Mouse (Mus musculus): ENCODE results near the gene Nav2. TPM values are rescaled to one million over a fixed set of nuclear protein-coding genes. Genes with fewer than 3 reads are reported as not detected.

Nav2 gene
- total RNA-seq, 2 experiments from 2014 or later = 60.0 to 64.1 TPM

DNA sequence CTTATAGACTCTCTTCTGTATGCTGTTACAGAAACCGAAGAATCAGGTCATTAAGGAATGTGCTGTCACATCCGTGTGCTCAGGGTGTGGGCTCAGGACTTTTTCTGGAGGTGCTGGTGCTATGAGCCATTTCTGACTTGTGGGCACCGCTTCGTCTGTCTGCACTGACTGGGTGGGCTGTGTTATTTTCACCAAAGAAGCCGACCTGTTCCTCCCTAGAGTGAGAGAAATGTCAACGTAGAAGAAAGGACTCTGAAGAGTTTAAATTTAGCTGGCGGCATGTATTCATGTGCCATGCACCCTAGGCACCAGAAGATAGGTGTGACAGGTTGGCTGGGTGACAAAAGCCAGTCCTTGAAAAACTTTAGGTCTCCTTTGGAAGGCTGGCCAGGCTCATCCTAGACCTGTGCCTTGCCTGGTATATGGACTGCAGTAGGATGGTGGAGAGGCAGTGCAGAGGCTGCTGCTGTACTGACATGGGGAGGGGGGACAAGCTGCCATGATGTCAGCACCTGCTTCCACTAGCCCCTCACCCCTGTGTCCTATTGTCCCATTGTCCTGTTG lies 599.5 kb downstream of the Nav2 start:
- intact Hi-C loops (cut with DNase I) = no loop called here
- peak; percentile 37 to 51 for DNase-seq

DNA sequence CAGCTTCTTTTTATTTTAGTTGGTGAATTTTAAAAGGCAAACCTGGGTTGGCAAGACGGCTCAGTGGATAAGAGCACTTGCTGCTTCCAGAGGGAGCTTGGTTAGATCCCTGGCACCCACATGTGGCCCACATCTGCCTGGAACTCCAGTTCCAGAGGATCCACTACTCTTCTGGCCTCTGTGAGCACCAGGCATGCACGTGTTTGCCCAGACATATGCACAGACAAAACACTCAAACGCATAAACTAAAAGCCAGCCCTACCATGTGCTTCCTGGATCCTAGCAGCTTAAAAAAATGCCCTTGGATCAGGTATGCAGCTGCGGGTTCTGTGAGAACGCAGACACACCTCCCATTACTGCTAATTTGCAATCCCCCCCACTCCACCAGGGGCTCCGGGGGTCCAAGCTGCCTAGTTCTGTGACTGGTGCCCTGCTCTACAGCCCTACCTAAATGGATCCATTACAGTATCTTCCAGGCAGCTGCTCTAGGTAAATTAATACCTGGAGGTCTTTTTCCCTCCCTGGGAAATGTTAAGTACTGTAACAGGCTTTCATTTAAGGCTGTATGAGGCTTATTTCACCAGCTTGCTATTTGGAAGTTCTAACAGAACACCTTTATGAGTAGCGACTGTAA lies 603.4 kb downstream of the Nav2 start:
- intact Hi-C loops (cut with DNase I) = no loop called here
- no peak for DNase-seq

DNA sequence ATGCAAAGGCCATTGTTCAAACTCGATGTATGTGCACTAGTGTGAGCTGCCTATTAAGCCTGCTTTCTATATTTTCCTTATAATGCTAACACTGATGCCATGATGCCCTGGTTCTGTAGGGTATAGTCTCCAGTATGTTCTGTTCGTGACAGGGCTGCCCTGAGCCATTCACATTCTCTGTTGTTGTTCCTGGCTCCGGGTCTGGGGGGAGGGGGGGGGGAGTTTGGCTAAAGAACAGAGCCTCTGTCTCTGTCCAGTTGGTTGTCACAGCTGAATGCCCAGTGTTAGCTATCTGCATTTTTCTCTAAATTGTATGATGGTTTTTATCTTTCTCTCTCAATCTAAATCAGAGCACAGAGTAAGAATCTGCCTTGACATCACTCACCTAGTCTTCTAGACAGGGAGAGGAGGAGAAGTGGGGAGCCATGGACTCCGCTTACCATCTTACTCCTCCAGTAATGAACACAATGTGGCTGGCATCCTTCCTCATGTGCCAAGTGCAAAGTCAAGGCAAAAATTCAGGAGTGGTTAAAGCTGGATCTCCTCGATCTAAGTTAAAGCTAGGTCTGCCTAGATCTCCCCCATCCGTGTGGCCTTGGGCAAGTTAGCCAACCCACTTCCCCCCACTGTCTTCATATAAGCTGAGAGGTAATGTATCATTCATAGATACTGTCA lies 605.4 kb downstream of the Nav2 start:
- no peak for DNase-seq
- intact Hi-C loops (cut with DNase I) = no loop called here

DNA sequence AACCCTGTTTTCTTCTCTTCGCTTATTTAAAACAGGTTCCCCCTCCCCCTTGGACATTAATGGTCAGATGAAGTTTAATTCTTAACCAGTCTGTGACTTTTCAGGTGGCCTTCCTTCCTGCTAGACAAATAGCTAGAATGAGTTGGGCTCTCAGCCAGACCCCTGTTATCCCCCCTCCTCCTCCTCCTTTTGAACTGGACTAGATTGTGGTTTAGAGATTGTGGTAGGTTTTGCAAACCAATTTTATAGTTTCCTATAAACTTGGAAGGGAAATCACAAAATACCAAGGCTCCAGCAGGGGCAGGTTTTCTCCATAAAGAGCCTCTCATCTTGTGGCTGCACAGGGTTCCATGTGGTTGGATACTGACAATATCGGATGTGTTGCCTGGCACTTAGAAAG lies 606.5 kb downstream of the Nav2 start:
- intact Hi-C loops (cut with DNase I) = no loop called here

DNA sequence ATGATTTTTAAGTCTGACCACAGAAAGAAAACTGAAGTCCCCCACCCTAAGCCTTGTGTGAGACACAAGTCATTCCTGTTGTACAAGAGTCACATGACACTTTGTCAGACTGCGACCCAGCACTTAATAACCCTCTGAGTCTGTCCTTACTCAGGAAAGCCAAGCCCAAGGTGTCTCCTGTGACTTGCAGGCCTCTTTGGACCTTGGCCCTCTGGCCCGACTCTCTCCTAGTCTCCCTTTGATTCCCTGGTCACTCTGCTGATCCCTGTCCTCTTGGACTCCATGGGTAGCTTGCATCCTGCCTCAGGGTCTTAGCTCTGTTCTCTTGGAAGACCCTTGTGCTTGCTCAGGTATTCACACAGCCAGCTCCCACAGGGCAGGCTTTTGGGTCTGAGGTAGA lies 612.0 kb downstream of the Nav2 start:
- no peak for DNase-seq
- intact Hi-C loops (cut with DNase I) = no loop called here

More for the DNA sequence above, 606.5 kb downstream of the Nav2 start:
- DNase-seq = no peak

DNA sequence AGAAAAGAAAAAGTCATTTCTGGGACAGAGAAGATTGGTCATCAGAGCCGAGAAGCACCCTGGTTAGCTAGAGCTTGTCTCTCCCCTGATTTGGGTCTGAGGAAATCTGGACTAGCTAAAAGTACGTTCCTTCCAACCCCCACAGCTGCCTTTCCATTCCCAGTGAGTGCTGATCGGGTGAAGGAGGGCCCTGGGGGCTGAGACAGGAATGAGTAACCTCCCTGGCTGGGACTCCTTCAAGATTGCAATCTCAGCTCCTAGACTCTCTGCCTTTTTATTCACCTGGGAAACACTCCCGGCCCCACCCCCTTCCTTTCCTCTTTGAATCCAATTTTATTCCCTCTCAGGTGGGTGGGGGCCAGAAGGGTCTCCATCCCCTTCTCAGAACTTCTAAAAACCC lies 612.8 kb downstream of the Nav2 start:
- intact Hi-C loops (cut with DNase I) = no loop called here

DNA sequence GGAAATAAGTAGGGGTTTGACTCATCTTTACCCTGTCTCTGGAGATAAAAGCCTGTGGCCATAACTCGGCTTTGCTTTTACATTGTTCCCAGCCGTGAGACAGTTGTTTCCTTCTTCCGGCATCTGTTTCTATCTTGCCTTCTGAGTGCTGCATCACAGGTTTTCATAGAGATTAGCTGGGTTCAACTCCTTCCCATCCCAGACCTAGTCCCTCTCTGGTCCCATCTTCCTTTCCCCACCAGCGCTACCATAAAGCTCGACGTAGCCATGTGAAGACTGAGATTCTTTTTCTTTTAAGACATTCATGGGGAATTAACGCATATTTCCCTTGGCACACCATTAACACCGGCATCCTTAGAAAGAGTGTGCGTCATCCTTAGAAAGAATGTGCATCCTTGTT lies 613.5 kb downstream of the Nav2 start:
- DNase-seq = no peak
- intact Hi-C loops (cut with DNase I) = no loop called here

More for the DNA sequence above, 612.8 kb downstream of the Nav2 start:
- DNase-seq = no peak

DNA sequence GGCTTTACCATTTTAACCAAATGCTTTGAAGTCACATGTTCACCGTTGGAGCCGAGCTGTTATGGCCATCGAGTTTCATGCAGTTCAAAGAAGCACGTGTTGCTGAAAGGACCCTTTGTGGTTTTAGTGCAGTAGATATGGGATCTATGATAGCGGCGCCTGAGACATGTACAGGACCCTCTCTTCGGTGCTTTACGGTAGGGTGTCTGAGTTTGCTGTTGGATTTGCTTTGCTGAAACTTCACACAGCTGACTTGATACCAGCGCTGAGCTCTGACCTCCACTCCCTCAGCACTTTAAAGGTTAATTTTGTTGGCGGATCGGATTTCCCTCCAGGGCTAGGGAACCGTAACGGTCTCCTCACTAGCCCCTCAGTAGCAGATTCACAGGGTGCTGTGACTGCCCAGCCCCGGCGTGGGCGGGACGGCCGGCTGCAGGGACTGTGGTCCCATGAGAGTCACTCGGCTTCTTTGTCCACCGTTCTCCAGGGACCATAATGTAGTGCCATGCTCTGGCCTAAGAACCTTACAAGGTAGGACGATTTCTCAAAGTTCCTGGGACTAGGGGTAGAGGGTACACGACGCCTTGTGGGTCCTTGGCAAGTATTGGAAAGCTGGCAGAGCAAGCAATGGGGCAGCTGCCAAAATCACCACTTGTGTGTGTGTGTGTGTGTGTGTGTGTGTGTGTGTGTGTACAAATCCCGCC lies 614.0 kb downstream of the Nav2 start:
- intact Hi-C loops (cut with DNase I) = no loop called here
- DNase-seq = peak; percentile 42 to 60

DNA sequence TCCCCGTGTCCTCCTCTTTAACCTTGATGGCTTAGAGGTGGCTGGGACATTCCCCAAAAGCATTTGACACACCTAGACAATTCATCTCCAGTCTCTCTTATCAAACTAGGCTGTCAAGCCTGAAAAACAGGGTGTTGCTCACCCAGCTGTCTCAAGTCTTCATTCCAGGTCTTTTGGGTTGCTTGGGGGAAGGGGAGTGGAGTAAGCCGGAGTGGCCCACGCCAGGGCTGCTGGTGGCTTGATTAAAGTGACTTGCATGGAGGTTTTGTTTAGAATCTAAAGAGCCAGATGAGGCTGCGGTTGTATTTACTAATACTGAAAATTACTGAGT lies 614.6 kb downstream of the Nav2 start:
- intact Hi-C loops (cut with DNase I) = no loop called here
- DNase-seq = no peak

DNA sequence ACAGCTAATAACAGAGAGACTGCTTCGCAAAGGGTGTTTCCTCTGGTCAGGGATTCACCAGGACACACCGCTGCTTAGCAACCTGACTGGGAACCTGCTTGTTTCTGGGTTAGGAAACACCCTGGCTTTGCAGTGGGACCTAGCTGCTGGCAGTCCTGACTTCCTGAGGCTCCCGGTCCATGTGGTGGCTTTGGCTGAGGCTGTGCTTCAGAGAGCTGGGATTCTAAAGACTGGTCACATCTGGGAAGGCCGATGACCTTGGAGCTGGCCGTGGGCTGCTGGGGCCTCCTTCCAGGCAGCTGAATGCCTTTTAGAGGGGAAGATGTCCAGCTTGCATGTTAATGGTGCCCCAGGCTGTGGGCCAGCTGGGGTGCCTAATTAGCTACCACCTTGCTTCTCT lies 615.2 kb downstream of the Nav2 start:
- DNase-seq = peak; percentile 24 to 39
- intact Hi-C loops (cut with DNase I) = no loop called here

DNA sequence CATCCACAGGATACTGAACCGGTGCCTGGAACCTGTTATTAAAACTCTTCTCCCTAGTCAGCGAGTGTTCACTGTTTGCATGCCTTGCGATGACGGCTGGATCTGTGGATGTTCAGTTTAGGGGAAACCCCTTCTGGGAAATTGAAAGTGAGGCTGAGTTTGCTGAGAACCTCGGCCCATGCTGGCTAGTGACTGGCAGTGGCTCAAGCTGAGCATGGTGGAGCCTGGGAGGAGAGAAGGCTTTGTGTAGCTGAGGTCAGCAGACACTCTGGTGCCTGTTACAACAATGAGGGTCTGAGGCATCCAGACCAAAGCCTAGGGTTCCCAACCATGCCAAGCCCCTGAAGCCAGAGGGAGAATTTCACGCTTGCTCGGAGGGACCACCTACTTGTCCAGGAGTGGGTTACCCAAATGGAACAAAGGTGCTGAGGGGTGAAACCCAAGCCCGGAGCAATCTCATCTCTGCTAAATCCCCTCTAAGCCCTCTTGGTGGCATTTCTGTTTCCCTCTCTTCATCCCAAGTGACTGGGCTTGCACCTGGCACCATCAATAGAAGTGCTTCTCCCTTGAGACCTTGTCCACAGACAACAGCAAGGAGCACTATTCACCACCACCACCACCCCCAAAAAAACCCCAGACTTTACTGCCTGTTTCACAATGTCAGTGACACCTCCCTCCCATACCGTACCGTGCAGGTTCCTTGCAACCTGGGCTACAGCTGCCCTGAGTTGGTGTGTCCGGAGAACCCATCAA lies 617.0 kb downstream of the Nav2 start:
- DNase-seq = no peak
- intact Hi-C loops (cut with DNase I) = no loop called here

DNA sequence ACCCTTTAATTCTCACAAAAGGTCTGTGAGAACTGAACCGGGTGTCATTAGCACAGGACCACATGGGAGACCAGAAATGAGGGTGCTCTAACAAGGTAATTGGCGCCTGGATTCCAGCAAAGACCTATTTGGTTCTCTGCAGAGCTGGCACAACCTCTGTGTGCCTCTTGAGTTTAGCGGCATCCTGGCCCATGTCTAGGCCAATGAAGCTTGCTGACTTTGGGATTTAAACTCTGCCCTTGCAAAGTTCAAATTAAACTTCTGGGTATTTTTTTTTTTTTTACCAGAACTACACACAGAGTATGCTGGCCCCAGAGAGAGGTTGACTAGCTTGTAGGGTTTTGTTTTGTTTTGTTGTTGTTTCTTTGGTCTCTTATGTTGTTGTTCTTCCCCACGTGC lies 617.6 kb downstream of the Nav2 start:
- no peak for DNase-seq
- intact Hi-C loops (cut with DNase I) = no loop called here

DNA sequence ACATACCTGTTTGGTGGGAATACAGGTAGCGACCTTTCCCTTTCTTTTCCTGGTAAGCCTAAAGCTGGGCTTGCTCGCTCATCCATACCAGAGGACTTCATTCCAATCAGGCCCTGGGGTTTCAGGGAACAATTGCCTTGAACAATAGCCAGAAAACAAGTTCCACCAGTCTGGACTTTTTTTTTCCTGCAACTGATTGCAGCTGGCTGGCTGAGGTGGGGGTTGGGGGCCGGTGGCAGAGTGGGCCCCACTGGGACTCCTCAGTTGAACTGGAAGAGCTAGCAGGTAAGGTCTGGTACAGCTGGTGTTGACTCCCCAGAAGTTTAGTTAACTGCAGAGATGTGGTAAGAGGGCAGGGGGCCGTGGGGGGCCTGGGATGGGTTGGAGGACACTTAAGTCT lies 619.0 kb downstream of the Nav2 start:
- no peak for DNase-seq
- intact Hi-C loops (cut with DNase I) = no loop called here

DNA sequence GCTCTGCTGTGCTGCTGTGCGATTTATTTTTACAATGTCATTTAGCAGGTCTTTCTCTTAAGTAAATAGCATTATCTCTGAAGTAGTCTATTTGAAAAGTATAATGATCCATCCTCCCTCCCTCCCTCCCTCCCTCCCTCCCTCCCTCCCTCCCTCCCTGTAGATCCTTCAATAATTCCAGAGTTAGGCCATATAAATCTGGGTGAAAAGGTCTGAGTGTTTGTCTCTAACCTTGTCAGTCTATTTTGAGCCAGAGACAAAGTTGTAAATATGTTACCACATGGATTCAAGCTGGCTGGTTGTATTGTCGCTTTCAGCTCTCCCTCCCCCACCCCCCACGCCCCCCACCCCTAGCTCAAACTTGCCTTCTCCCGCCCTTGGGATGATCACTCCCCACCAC lies 619.4 kb downstream of the Nav2 start:
- intact Hi-C loops (cut with DNase I) = no loop called here

DNA sequence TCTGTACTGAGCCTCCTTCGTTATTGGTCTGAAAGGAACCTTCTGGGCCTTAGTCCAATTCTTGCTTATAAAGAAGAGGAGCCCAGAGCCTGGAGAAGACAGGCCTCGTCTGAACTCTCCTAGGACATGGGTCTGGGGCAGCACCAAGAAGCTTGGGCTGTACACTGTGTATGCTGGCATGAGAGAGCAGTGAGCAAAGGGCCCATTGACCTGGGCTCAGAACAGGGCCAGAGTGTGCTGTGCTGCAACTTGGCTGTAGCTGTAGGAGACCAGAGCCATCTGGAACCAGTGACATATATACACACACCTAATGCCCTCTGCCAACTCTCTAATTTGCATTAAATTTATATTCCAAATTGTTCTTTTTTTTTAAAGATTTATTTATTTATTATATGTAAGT lies 621.0 kb downstream of the Nav2 start:
- intact Hi-C loops (cut with DNase I) = no loop called here
- DNase-seq = no peak

More for the DNA sequence above, 619.4 kb downstream of the Nav2 start:
- no peak for DNase-seq

DNA sequence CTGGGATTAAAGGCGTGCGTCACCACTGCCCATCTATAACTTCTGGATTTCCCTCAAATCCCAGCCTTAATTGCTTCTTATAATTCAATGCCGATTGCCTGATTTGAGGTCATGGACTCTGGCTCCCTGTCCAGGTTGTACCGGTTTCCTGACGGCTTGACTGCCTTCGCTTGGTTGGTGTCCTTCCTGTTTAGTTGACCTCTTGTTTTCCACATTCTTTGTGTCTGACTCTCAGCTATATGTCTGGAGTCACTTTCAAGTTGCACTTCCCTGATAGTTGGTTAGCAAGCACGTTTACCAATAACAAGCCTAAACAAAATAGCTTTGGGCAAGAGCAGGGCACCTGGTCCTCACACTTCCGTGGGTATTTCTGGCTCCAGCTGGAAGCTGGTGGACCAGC lies 625.1 kb downstream of the Nav2 start:
- intact Hi-C loops (cut with DNase I) = no loop called here
- DNase-seq = no peak

DNA sequence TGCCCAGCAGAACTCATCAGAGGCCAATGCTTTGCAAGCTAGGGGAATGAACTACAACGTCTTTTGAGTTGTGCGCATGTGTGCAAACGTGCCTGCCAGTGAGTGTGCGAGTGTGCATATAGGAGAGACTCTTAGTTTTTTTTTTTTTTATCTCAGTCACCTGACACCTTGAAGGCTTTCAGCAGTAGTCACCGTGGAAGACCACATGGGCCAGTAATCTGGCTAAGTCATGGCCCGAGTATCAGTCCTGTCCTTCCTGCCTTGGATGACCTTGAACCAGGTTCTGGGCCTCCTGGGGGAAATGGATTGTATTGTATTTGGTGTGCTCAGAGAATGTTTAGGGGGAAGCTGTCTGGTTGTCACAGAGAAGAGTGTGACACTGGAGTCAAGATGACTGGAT lies 625.7 kb downstream of the Nav2 start:
- intact Hi-C loops (cut with DNase I) = no loop called here
- DNase-seq = no peak

DNA sequence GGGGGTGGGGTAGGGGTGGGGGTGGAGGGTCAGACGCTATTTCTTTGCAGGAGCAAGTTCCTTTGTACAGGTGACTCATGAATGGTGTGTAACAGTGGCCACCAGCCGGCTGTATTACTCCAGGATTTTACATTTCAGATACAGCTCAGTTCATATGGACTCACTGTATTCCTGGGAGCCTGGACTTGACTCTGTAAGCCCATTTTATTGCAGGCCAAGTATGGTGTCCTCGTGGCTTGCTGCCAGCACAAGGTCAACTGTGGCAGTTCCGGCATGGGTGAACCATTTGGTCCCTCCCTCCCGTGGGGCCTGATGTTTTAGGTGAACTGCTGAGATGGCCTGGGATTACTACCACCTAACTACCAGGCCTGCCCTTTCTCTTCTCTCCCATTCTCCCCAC lies 629.8 kb downstream of the Nav2 start:
- no peak for DNase-seq
- intact Hi-C loops (cut with DNase I) = no loop called here

DNA sequence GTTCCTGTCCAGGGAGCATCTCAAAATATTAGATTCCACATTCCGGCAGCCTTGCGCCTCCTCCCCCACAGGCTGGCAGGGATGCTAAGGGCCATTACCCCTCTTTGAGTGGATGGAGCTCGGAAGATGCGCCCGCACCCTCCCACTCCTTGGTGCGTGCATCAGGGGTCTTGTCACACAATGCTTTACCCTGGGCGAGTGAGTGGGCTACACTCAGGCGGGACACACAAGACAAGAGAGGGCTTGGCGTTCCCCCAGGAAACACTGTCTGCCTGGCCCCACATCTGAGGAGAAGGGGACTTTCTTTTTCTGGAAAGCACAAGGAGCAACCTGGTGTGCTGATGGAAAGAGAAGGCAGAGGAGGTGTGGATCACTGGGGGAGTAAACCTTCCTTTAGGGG lies 631.7 kb downstream of the Nav2 start:
- DNase-seq = no peak

DNA sequence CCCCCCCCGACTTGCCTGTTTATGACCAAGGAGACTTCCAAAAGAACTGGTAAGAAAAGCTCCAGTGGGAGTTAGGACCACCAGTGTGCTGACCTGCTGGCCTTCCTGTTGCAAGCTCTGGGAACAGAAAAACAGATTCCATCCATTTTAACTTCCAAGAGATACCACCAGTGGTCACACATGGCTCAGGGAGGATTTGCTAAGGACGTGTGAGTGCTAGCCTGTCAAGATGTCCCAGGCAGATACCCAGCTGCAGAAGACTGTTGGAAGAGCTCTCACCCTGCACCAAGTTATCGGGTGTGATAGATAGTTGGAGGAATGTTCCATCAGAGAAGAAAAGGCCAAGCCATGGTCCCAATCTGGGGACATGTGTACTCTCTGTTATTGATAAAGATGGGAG lies 633.6 kb downstream of the Nav2 start:
- no peak for DNase-seq
- intact Hi-C loops (cut with DNase I) = no loop called here

More for the DNA sequence above, 631.7 kb downstream of the Nav2 start:
- intact Hi-C loops (cut with DNase I) = no loop called here
